Mouse (Mus musculus): ENCODE measurements around the gene Dpf3.

DNA sequence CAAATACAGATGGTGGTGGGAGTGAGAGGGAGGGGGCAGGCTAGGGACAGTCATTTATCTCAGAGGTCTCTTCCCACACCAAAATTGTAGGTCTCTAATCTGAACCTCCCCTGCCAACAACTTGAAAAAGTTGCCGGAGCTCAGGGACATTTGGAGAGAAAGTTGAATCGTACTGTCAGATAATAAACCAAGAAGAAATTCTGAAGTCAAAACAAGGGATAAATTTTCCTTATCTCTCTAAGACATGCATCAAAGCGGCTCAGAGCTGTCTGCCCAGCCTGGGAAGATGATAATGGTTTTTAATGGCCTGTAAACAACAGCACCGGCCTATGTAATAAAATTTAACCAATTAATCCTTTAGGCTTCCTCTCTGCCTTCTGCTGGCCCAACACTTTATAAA is 59.9 kb downstream of the Dpf3 start:
- TF ChIP-seq CTCF (IDR thresholded peaks at IDR 0.05; ENCODE audit: control insufficient read depth, insufficient read depth, low read length): no peak
- TF ChIP-seq POLR2A (IDR thresholded peaks at IDR 0.05; ENCODE audit: borderline replicate concordance, control insufficient read depth, low read depth, low read length): no peak

Data from bone marrow, adult 2 months (tissue).